Mouse (Mus musculus) embryonic facial prominence, embryonic 14.5 days (tissue): Measurements from ENCODE around the gene Sez6l2. TPM values are rescaled to one million over a fixed set of nuclear protein-coding genes. Genes with fewer than 3 reads are reported as not detected.

ENCODE experiments used
- ATAC-seq: fragments of 200-750 bp; cut with Nextera tagmentation; 2 replicates; pipeline ENCODE4 v1.8.0; 2017; ENCODE audit warnings: low read depth, moderate number of reproducible peaks, moderate TSS enrichment
- DNase-seq: peaks from one replicate; pipeline ENCODE4 v3.0.0-alpha.2; 2015; ENCODE audit warnings: low spot score
- H3K27ac ChIP-seq: fragments of 300-500 bp; sonication (generic); replicated peaks from 2 replicates; pipeline ENCODE4 v1.5.1; 2014; ENCODE audit warnings: low read depth, mild to moderate bottlenecking, low read length, moderate library complexity
- H3K27me3 ChIP-seq: fragments of 300-500 bp; sonication (generic); replicated peaks from 2 replicates; pipeline ENCODE4 v1.6.1; 2014; ENCODE audit warnings: low read length; ENCODE audit not compliant: control insufficient read depth, insufficient read depth
- H3K36me3 ChIP-seq: fragments of 300-500 bp; sonication (generic); 2 replicates; pipeline ENCODE4 v1.6.1; 2014; ENCODE audit warnings: low read length, mixed read lengths; ENCODE audit not compliant: control insufficient read depth, insufficient read depth
- H3K4me1 ChIP-seq: fragments of 300-500 bp; sonication (generic); 2 replicates; pipeline ENCODE4 v1.6.1; 2014; ENCODE audit warnings: antibody characterized with exemption, low read length; ENCODE audit not compliant: control insufficient read depth, insufficient read depth
- H3K4me2 ChIP-seq: fragments of 300-500 bp; sonication (generic); 2 replicates; pipeline ENCODE4 v1.6.1; 2014; ENCODE audit warnings: low read depth, mild to moderate bottlenecking, low read length, moderate library complexity, mixed read lengths
- H3K4me3 ChIP-seq: fragments of 300-500 bp; sonication (generic); 2 replicates; pipeline ENCODE4 v1.5.1; 2014; ENCODE audit warnings: low read depth, mild to moderate bottlenecking, low read length
- H3K9ac ChIP-seq: fragments of 300-500 bp; sonication (generic); 2 replicates; pipeline ENCODE4 v1.6.1; 2014; ENCODE audit warnings: low read depth, mild to moderate bottlenecking, low read length, moderate library complexity, mixed read lengths
- H3K9me3 ChIP-seq: fragments of 300-500 bp; sonication (generic); 2 replicates; pipeline ENCODE4 v1.6.1; 2016; ENCODE audit warnings: low read length; ENCODE audit not compliant: control insufficient read depth
- WGBS: fragments of 180-500 bp; shearing (Covaris S2); extraction: QIAGEN DNeasy Blood & Tissue Kit; methylation state at CpG from one replicate; pipeline ENCODE4 v1.1.7; 2014; 5-methylcytosine and 5-hydroxymethylcytosine counted together
- polyA plus RNA-seq: library from polyadenylated mRNA; unstranded; fragments of >200 nt; fragmentation: Nextera tagmentation; extraction: Ambion mirVana; gene quantifications from 2 replicates; pipeline ENCODE4 v1.2.1, GENCODE M21; 2014

Sez6l2 gene
- polyA plus RNA-seq, 1 experiment from 2014 or later = 2.1 TPM

DNA sequence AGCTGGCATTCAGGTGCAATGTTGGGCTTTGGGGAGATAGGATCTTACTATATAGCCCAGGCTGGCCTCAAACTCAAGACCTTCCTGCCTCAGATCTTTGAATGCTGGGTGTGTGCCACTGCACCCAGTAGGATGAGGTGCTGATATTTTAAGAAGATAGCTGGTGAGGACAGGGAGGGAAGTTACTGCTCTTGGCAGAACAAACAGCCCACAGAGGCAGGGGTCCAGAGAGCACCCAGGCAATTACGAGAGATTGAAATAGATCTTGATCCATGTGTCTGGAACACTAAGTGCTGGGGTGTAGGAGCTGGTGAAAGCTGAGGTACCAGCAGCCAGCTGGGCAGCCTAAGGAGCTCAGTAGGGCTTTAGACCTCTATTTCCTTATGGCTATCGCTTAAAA is 31.2 kb downstream of the Sez6l2 start:
- peaks cover 8% of the 10 kb centered on the region for H3K4me1 ChIP-seq
- no peaks in the 10 kb centered on the region for H3K27me3 ChIP-seq
- no peak overlapping the region for H3K9ac ChIP-seq
- 91% methylated on average over 2 of the region's 2 CpGs for WGBS
- no peak for DNase-seq
- no peaks in the 10 kb centered on the region for H3K9me3 ChIP-seq
- no peak overlapping the region for H3K27ac ChIP-seq
- peaks cover 31% of the 10 kb centered on the region for H3K36me3 ChIP-seq
- no peak overlapping the region for H3K4me2 ChIP-seq
- no peak for ATAC-seq
- no peak overlapping the region for H3K4me3 ChIP-seq

DNA sequence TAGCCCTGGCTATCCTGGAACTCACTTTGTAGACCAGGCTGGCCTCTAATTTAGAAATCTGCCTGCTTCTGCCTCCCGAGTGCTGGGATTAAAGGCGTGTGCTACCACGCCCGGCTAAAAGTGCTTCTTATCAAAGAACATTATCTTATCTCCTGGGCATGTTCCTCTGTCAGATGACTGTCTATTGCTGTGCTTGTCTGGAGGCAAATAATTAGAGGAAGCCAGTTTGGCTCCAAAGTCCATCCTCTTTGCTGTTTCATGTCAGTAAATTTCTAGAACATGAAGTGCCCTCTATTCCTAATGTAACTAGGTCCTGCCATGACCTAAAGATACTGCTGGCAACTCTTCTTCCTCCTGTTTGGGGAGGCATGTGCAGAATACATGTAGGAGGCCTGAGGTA is 31.7 kb downstream of the Sez6l2 start:
- no peak overlapping the region for H3K4me3 ChIP-seq
- H3K27me3 ChIP-seq = no peaks in the 10 kb centered on the region
- no peak overlapping the region for H3K27ac ChIP-seq
- DNase-seq = no peak
- H3K4me1 ChIP-seq = peaks cover 6% of the 10 kb centered on the region
- H3K9me3 ChIP-seq = no peaks in the 10 kb centered on the region
- peaks cover 31% of the 10 kb centered on the region for H3K36me3 ChIP-seq
- ATAC-seq = no peak
- no peak overlapping the region for H3K4me2 ChIP-seq
- 90% methylated on average over 4 of the region's 4 CpGs for WGBS
- H3K9ac ChIP-seq = no peak overlapping the region

DNA sequence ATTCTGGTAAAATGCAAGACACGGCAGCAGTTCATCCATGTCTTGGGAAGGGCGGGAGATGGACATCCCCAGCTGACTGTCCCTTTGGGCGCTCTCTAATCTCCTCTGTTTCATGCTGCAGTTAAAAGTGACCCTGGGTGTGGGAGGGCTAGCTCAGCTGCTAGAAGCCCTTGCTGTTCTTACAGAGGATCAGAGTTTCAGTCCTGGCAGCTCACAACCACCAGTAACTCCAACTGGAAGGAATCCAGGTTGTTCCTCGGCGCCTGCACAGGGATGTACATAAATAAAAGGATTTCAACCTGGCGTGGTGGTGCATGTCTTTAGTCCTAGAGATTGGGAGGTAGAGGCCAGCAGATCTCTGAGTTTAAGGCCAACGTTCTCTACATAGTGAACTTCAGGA is 32.8 kb downstream of the Sez6l2 start:
- no peak for DNase-seq
- 77% methylated on average over 7 of the region's 7 CpGs for WGBS
- Histone ChIP-seq H3K36me3 (peaks cover 27% of the 10 kb centered on the region), H3K27me3 (no peaks in the 10 kb centered on the region), H3K4me2 (no peak overlapping the region), H3K4me1 (no peaks in the 10 kb centered on the region), H3K27ac (no peak overlapping the region), H3K9me3 (no peaks in the 10 kb centered on the region), H3K9ac (no peak overlapping the region), H3K4me3 (no peak overlapping the region)
- no peak for ATAC-seq

DNA sequence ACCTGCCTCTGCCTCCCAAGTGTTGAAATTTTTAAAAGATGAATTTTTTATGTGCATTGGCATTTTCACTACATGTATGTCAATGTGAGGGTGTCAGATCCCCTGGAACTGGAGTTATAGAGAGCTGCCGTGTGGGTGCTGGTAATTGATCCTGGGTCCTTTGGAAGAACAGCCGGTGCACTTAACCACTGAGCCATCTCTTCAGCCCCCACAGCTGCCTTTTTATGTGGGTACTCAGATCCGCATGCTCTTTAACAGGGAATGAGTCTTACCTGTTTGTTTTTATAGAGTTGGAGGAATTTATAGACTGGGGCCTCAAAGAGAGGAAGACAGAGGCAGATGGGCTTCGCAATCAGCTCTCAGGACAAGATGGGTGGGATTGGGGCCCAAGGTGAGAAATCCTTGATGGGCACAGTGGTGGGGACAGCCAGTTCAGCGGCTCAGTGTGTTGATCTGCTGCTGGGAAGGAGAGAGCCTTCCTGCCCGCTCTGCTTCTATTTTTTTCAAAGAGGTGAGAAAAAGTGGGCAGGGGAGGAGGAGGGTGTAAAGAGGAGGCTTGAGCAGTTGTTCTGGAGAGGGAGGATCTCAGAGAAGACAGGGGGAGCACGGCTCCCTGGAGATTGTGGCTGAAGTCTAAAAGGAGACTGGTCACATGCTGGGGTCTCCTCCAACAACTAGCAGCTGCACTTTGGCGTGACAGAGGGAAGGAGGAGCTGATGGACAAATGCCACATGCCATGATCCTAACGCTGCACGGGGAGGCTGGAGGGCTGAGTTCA is 34.5 kb downstream of the Sez6l2 start:
- no peaks in the 10 kb centered on the region for H3K27me3 ChIP-seq
- H3K4me1 ChIP-seq = no peaks in the 10 kb centered on the region
- no peak overlapping the region for H3K27ac ChIP-seq
- no peak overlapping the region for H3K9ac ChIP-seq
- no peaks in the 10 kb centered on the region for H3K9me3 ChIP-seq
- DNase-seq = peak; percentile 23
- ATAC-seq = peak; percentile 38; the same call in 1 of the 2 replicates
- no peak overlapping the region for H3K4me2 ChIP-seq
- H3K4me3 ChIP-seq = no peak overlapping the region
- H3K36me3 ChIP-seq = peaks cover 10% of the 10 kb centered on the region
- 64% methylated on average over 10 of the region's 10 CpGs for WGBS

DNA sequence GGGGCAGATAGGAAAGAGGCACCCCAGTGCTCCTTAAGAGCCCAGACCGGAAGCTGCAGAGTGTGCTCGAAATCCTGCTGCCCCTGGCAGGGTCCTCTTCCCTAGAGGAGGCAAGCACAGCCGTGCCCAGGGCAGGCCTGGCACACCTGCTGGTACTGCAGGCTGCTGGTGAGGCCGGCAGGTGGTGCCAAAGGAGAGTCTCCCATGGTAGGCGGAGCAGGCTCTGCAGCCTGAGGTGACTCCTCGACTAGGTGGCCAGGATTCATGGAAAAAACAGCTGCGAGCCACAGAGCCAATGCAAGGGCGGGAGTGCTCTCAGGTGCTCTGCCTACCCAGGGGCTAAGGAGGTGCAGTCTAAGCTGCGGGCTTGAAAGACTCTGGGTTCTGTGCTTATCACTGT is 36.0 kb downstream of the Sez6l2 start:
- Histone ChIP-seq H3K9ac (no peak overlapping the region), H3K36me3 (no peaks in the 10 kb centered on the region), H3K27me3 (no peaks in the 10 kb centered on the region), H3K9me3 (no peaks in the 10 kb centered on the region), H3K4me2 (no peak overlapping the region), H3K4me3 (no peak overlapping the region), H3K27ac (no peak overlapping the region), H3K4me1 (no peaks in the 10 kb centered on the region)
- WGBS = 34% methylated on average over 9 of the region's 9 CpGs
- ATAC-seq = peak; percentile 64; the same call in 1 of the 2 replicates
- peak; percentile 35 for DNase-seq

DNA sequence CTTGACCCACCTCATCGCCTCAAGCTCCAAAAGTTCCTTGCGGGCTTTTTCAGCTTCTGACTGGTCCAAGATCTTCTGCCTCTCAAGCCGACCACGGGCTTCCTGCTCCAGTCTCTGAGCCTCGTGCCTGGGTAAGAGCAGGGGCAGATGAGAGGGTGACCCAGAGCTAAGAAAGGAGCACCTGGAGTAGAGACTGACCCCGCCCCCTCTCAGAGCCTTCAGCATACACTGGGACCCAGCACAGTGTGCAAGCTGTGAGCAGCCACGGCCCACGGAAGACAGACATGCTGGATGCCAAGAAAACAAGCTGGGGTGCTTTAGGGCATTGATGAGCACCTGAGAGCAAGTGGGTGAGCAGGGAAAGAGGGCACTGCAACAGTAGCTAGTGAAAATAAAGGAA is 38.5 kb downstream of the Sez6l2 start:
- no peak for DNase-seq
- H3K36me3 ChIP-seq = no peaks in the 10 kb centered on the region

DNA sequence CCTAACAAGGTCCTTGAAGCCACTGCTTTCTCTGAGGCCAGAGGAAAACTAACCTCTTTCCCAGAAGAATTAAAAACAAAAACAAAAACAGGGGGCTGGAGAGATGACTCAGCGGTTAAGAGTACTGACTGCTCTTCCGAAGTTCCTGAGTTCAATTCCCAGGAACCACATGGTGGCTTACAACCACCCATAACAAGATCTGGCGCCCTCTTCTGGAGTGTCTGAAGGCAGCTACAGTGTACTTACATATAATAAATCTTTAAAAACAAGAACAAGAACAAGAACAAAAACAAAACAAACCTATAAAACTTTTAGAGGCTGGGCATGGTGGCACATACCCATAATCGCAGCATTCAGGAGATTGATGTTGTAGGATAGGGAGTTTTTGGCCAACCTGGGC is 46.1 kb downstream of the Sez6l2 start:
- WGBS = 78% methylated on average over 4 of the region's 4 CpGs
- H3K27ac ChIP-seq = no peak overlapping the region
- no peak overlapping the region for H3K4me3 ChIP-seq
- no peaks in the 10 kb centered on the region for H3K36me3 ChIP-seq
- H3K9me3 ChIP-seq = 0 out of 2 replicates have a peak, but pooled peaks cover 5% of the 10 kb centered on the region
- no peaks in the 10 kb centered on the region for H3K4me1 ChIP-seq
- no peak overlapping the region for H3K4me2 ChIP-seq
- H3K9ac ChIP-seq = no peak overlapping the region
- DNase-seq (no peak), ATAC-seq (no peak)
- no peaks in the 10 kb centered on the region for H3K27me3 ChIP-seq

More for the DNA sequence above, 38.5 kb downstream of the Sez6l2 start:
- H3K9me3 ChIP-seq = no peaks in the 10 kb centered on the region
- no peaks in the 10 kb centered on the region for H3K27me3 ChIP-seq
- H3K27ac ChIP-seq = no peak overlapping the region
- H3K4me1 ChIP-seq = no peaks in the 10 kb centered on the region
- no peak overlapping the region for H3K4me3 ChIP-seq
- no peak overlapping the region for H3K9ac ChIP-seq
- H3K4me2 ChIP-seq = no peak overlapping the region
- no peak for ATAC-seq
- WGBS = 60% methylated on average over 8 of the region's 8 CpGs

DNA sequence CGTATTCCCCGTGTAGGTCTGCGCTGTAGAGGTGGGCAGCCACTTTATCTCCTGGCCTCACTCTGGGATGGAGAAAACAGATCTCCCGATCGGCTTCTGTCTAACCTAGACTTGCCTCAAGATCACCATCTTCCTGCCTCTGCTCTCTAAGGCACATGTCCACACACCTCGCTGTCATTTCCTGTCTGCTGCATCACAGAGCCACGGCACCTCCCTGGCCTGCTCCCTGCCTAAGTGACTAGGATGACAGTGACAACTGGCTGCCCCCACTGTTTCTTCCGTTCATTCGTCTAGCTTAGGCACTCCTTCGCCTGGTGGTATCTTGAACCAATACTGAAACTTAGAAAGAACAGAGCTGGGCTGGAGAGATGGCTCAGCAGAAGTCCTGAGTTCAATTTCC is 49.2 kb downstream of the Sez6l2 start:
- Histone ChIP-seq H3K4me1 (no peaks in the 10 kb centered on the region), H3K9ac (no peak overlapping the region), H3K9me3 (0 out of 2 replicates have a peak, but pooled peaks cover 5% of the 10 kb centered on the region), H3K36me3 (no peaks in the 10 kb centered on the region), H3K4me3 (no peak overlapping the region), H3K27me3 (no peaks in the 10 kb centered on the region), H3K27ac (no peak overlapping the region), H3K4me2 (no peak overlapping the region)
- ATAC-seq (no peak), DNase-seq (no peak)
- WGBS = 77% methylated on average over 10 of the region's 10 CpGs

DNA sequence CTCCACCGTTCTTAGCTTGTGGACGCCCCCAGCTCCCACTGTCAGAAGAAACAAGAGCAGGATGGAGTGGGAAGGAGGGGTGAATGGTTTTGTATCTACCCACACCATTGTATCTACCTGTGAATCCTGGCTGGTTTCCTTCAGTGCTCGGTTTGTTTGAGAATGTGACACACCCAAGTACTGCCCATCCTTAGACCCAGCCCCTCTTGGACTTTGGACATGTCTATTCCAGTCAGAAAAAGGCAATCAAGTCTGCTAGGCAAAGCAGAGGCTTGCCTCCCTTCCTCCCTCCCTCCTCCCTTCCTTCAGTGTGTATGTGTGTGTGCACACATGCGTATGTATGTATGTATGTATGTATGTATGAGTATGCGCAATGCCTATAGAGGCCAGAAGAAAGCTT is 53.3 kb downstream of the Sez6l2 start:
- Histone ChIP-seq H3K4me2 (no peak overlapping the region), H3K27ac (no peak overlapping the region), H3K9me3 (no peaks in the 10 kb centered on the region), H3K36me3 (no peaks in the 10 kb centered on the region), H3K27me3 (no peaks in the 10 kb centered on the region), H3K9ac (no peak overlapping the region), H3K4me3 (no peak overlapping the region), H3K4me1 (no peaks in the 10 kb centered on the region)
- DNase-seq (no peak), ATAC-seq (no peak)
- whole genome bisulfite sequencing = 85% methylated on average over 5 of the region's 5 CpGs
